Mouse (Mus musculus): Measurements from ENCODE around the gene Cblb. TPM values are rescaled to one million over a fixed set of nuclear protein-coding genes. Genes with fewer than 3 reads are reported as not detected.
A peak's percentile ranks its signal among the peaks of the same experiment; 100 is the strongest.

Gene Cblb
- polyA plus RNA-seq, 1 experiment from 2014 or later: 1.2 TPM

GRCm38 (mm10) chr16:52057335-52057734 is 26.3 kb downstream of the Cblb start:
- H3K4me2 ChIP-seq: no peak overlapping the region
- DNase-seq (no peak), ATAC-seq (ENCODE audit: low read depth) (no peak)
- H3K27ac ChIP-seq: no peak overlapping the region
- H3K36me3 ChIP-seq: no peaks in the 10 kb centered on the region
- no peaks in the 10 kb centered on the region for H3K9me3 ChIP-seq (replicated peaks)
- no peak overlapping the region for H3K4me3 ChIP-seq (replicated peaks)
- peaks cover 52% of the 10 kb centered on the region for H3K4me1 ChIP-seq (replicated peaks)
- H3K9ac ChIP-seq: no peak overlapping the region
- no peaks in the 10 kb centered on the region for H3K27me3 ChIP-seq
- WGBS (ENCODE audit: insufficient replicate concordance): 63% methylated on average over 2 of the region's 2 CpGs

DNA sequence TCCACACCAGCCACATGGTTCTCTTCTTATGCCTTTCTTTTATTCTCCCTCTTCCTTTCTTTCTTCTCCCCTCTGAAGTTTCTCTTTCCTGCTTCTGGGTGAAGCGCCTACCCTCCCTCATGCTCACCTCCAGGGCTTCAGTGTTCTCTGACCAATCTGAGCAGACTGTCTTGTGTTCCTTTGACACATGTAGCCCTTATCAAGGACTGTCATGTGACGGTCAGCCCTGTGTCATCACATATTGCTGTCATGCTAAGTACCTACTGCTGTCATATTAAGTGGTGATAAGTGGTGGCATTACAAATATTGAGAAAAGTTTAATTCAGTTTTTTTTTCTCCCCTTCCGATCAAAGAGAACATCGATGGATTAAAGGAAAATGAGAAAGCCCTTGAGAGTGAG is 28.5 kb downstream of the Cblb start:
- H3K4me3 ChIP-seq (replicated peaks): no peak overlapping the region
- no peaks in the 10 kb centered on the region for H3K27me3 ChIP-seq
- H3K4me1 ChIP-seq (replicated peaks): peaks cover 57% of the 10 kb centered on the region
- 46% methylated on average over 4 of the region's 4 CpGs for WGBS (ENCODE audit: insufficient replicate concordance)
- no peak for DNase-seq
- H3K27ac ChIP-seq: no peak overlapping the region
- H3K9ac ChIP-seq: no peak overlapping the region
- H3K9me3 ChIP-seq (replicated peaks): no peaks in the 10 kb centered on the region
- no peak overlapping the region for H3K4me2 ChIP-seq
- H3K36me3 ChIP-seq: no peaks in the 10 kb centered on the region
- peak; percentile 60; the same call in 1 of the 2 replicates for ATAC-seq (ENCODE audit: low read depth)

DNA sequence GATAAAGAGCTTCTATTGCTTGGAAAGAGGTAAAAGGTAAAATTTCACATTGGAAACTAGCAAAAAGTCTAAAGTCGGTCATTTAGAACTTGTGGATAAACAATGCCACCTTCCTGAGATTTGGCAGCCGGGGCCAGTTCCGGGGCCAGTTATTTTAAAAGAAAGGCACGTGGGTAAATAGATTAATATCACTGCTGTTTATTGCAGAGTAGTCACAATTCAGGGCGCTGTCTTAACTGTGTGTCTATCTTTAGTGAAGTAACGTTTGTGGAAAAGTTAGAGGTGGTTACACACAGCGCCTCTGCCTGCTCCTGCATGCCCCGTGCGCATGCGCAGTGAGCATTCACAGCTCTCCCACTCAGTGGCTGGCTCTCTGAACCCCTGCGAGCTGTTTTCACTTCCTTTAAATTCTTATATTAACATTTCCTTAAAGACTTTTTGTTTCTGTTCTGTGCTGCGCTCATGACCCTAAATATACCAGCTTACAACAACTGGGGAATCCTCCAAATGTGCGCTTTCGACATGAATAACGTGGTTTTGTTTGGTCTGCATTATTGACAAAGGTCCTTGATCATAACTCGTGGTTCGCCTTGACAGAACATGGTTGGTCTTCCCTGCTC is 29.2 kb downstream of the Cblb start:
- no peaks in the 10 kb centered on the region for H3K9me3 ChIP-seq (replicated peaks)
- no peaks in the 10 kb centered on the region for H3K27me3 ChIP-seq
- no peaks in the 10 kb centered on the region for H3K36me3 ChIP-seq
- H3K4me3 ChIP-seq (replicated peaks): no peak overlapping the region
- WGBS (ENCODE audit: insufficient replicate concordance): 46% methylated on average over 17 of the region's 17 CpGs
- peak overlapping the region; percentile 23 for H3K4me2 ChIP-seq
- no peak overlapping the region for H3K9ac ChIP-seq
- DNase-seq: peak; percentile 26
- peak; percentile 63 for ATAC-seq (ENCODE audit: low read depth)
- H3K4me1 ChIP-seq (replicated peaks): peaks cover 57% of the 10 kb centered on the region
- H3K27ac ChIP-seq: peak overlapping the region; percentile 41

- no peaks in the 10 kb centered on the region for H3K27me3 ChIP-seq
- ATAC-seq (ENCODE audit: low read depth) (peak; percentile 41), DNase-seq (no peak)
- H3K4me1 ChIP-seq (replicated peaks): peaks cover 54% of the 10 kb centered on the region
- no peak overlapping the region for H3K4me3 ChIP-seq (replicated peaks)
- no peak overlapping the region for H3K9ac ChIP-seq
- H3K36me3 ChIP-seq: no peaks in the 10 kb centered on the region
- H3K4me2 ChIP-seq: peak overlapping the region; percentile 23; the same call in 1 of the 2 replicates
- peak overlapping the region; percentile 41 for H3K27ac ChIP-seq
- no peaks in the 10 kb centered on the region for H3K9me3 ChIP-seq (replicated peaks)
- 31% methylated on average over 4 of the region's 4 CpGs for WGBS (ENCODE audit: insufficient replicate concordance)
Observed at GRCm38 (mm10) chr16:52061015-52061481, 30.0 kb downstream of the Cblb start.

- Histone ChIP-seq H3K9me3 (replicated peaks) (no peaks in the 10 kb centered on the region), H3K36me3 (no peaks in the 10 kb centered on the region), H3K27ac (no peak overlapping the region), H3K27me3 (no peaks in the 10 kb centered on the region), H3K4me1 (replicated peaks) (peaks cover 49% of the 10 kb centered on the region), H3K4me3 (replicated peaks) (no peak overlapping the region), H3K4me2 (no peak overlapping the region), H3K9ac (no peak overlapping the region)
- no peak for DNase-seq
- WGBS (ENCODE audit: insufficient replicate concordance): 60% methylated on average over 12 of the region's 12 CpGs
- ATAC-seq (ENCODE audit: low read depth): no peak
Observed at GRCm38 (mm10) chr16:52064309-52065105, 33.5 kb downstream of the Cblb start.

DNA sequence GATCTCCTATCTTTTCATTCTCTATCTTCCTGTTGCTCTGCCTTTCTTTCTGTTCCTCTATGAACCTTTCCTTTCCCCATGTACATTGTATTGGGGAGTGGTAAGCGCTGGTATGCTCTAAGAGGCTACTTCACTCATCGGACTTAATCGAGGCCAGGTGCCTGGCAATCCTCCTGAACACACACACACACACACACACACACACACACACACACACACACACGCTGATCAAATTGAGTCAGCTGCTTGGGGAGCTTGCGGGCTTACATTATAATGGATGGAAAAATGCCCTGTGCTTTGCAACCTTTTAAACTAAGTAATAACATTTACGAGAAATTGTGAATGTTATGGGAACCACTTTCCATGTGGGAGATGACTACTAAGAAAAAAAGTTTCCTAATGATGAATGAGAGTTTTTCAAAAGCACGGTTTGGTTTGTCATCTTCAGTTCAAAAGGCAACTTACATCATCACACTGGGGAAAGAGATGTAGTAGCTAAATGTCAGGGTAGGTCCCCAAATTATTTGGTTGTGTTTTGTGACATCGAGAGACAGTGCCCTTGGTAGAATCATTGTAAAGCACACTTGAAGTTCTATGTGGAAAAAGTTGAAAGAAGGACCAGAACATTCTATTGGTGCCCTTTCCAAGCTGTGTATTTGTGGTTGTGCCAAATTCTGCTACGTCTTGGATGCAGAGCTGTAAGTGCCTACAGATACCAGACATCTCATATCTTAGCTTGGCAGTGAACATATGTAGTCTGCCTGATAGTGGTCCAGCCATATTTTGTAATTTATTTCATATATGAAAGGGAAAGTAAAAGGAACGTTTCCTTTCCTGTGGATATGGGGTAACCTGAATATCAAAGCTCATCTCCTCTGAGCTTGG is 36.8 kb downstream of the Cblb start:
- no peaks in the 10 kb centered on the region for H3K36me3 ChIP-seq
- WGBS (ENCODE audit: insufficient replicate concordance): 62% methylated on average over 10 of the region's 10 CpGs
- peaks cover 34% of the 10 kb centered on the region for H3K4me1 ChIP-seq (replicated peaks)
- no peak overlapping the region for H3K9ac ChIP-seq
- ATAC-seq (ENCODE audit: low read depth) (peak; percentile 83), DNase-seq (no peak)
- no peak overlapping the region for H3K4me3 ChIP-seq (replicated peaks)
- no peaks in the 10 kb centered on the region for H3K27me3 ChIP-seq
- H3K27ac ChIP-seq: no peak overlapping the region
- H3K4me2 ChIP-seq: 0 out of 2 replicates have a peak overlapping the region, but pooled peaks have one; percentile 10
- H3K9me3 ChIP-seq (replicated peaks): no peaks in the 10 kb centered on the region

DNA sequence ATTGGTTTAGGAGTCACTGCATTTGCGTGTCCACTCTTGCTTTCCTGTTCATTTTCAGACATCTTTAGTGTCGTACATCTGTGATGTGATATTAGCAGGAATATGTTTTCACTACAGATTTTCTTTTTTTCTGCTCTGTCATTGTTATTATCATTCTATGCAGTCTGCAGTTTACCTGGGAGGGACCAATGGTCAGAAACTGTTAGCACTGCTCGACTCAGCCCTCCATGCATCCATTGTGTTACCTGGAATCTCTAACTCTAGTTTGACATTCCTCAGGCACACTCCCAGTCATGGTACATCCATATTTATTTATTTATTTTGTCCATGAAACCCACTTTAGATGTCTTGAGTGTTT is 37.5 kb downstream of the Cblb start:
- WGBS (ENCODE audit: insufficient replicate concordance): 51% methylated on average over 3 of the region's 3 CpGs
- ATAC-seq (ENCODE audit: low read depth): peak; percentile 69

GRCm38 (mm10) chr16:52069648-52070047 is 38.6 kb downstream of the Cblb start:
- ATAC-seq (ENCODE audit: low read depth): no peak

More for the DNA sequence above, 37.5 kb downstream of the Cblb start:
- no peaks in the 10 kb centered on the region for H3K27me3 ChIP-seq
- no peak for DNase-seq
- no peaks in the 10 kb centered on the region for H3K9me3 ChIP-seq (replicated peaks)
- no peaks in the 10 kb centered on the region for H3K36me3 ChIP-seq
- H3K27ac ChIP-seq: no peak overlapping the region; the same call in 1 of the 2 replicates
- H3K4me3 ChIP-seq (replicated peaks): no peak overlapping the region
- peaks cover 34% of the 10 kb centered on the region for H3K4me1 ChIP-seq (replicated peaks)
- 0 out of 2 replicates have a peak overlapping the region, but pooled peaks have one; percentile 10 for H3K4me2 ChIP-seq
- no peak overlapping the region for H3K9ac ChIP-seq

DNA sequence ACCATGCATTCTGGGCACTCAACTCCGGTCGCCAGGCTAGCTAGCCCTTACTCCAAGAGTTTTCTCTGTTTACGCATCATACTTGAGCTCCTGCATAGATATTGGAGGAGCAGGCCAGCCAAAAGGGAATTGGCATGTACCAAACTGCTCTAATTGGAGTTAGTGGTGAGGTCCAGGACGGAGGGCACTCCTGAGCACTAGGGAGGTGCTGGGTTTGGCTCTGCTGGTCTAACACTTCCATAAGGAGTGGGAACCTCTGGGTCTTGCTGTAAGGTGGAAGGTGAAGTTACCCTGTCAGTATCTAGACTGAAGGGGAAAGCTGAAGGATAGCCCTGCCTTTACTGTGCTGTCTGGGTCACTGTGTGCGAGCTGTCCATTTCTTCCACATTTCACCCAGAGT is 39.1 kb downstream of the Cblb start:
- Histone ChIP-seq H3K36me3 (no peaks in the 10 kb centered on the region), H3K9ac (no peak overlapping the region)
- no peak for ATAC-seq (ENCODE audit: low read depth)

More at GRCm38 (mm10) chr16:52069648-52070047, 38.6 kb downstream of the Cblb start:
- no peaks in the 10 kb centered on the region for H3K9me3 ChIP-seq (replicated peaks)
- peaks cover 32% of the 10 kb centered on the region for H3K4me1 ChIP-seq (replicated peaks)
- H3K27ac ChIP-seq: no peak overlapping the region
- H3K27me3 ChIP-seq: no peaks in the 10 kb centered on the region
- no peaks in the 10 kb centered on the region for H3K36me3 ChIP-seq
- WGBS (ENCODE audit: insufficient replicate concordance): 81% methylated on average over 6 of the region's 6 CpGs
- H3K4me2 ChIP-seq: no peak overlapping the region
- no peak for DNase-seq
- no peak overlapping the region for H3K4me3 ChIP-seq (replicated peaks)
- no peak overlapping the region for H3K9ac ChIP-seq

GRCm38 (mm10) chr16:52071290-52071689 is 40.3 kb downstream of the Cblb start:
- WGBS (ENCODE audit: insufficient replicate concordance): 75% methylated on average over 2 of the region's 2 CpGs
- Histone ChIP-seq H3K36me3 (no peaks in the 10 kb centered on the region), H3K4me2 (no peak overlapping the region), H3K9ac (no peak overlapping the region), H3K27me3 (no peaks in the 10 kb centered on the region), H3K27ac (no peak overlapping the region), H3K4me1 (replicated peaks) (peaks cover 32% of the 10 kb centered on the region), H3K4me3 (replicated peaks) (no peak overlapping the region), H3K9me3 (replicated peaks) (no peaks in the 10 kb centered on the region)
- DNase-seq: no peak
- no peak for ATAC-seq (ENCODE audit: low read depth)

More for the DNA sequence above, 39.1 kb downstream of the Cblb start:
- H3K27me3 ChIP-seq: no peaks in the 10 kb centered on the region
- WGBS (ENCODE audit: insufficient replicate concordance): 80% methylated on average over 5 of the region's 5 CpGs
- no peak overlapping the region for H3K27ac ChIP-seq
- H3K4me1 ChIP-seq (replicated peaks): peaks cover 32% of the 10 kb centered on the region
- H3K4me2 ChIP-seq: no peak overlapping the region
- no peaks in the 10 kb centered on the region for H3K9me3 ChIP-seq (replicated peaks)
- DNase-seq: no peak
- no peak overlapping the region for H3K4me3 ChIP-seq (replicated peaks)

DNA sequence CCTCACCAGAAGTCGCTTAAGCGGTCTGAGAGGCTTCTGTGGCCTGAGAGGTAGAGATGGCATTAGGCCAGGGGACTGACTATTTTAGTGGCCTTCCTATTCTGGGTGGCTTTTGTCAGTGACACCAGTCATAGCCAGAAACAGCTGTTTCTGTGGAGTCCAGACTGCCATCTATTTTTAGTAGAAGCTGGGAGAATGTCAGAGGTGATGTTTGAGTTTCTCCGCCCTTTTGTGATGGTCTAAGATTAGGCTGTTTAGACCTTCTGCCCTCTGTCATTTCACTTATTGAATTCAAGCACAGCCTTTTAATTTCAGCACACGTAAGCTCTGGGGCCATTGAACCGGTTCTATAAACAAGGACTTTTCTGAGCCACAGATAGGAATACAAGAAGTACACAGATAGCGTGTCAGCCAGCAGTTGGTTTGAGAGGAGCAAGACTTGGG is 40.8 kb downstream of the Cblb start:
- Histone ChIP-seq H3K9me3 (replicated peaks) (no peaks in the 10 kb centered on the region), H3K36me3 (no peaks in the 10 kb centered on the region), H3K4me1 (replicated peaks) (peaks cover 32% of the 10 kb centered on the region), H3K4me2 (no peak overlapping the region), H3K27ac (no peak overlapping the region), H3K9ac (no peak overlapping the region), H3K27me3 (no peaks in the 10 kb centered on the region), H3K4me3 (replicated peaks) (no peak overlapping the region)
- ATAC-seq (ENCODE audit: low read depth) (0 out of 2 replicates have a peak, but pooled peaks have one; percentile 19), DNase-seq (no peak)
- WGBS (ENCODE audit: insufficient replicate concordance): 71% methylated on average over 6 of the region's 6 CpGs

Data from liver, embryonic 13.5 days (tissue).